Mouse (Mus musculus) T-helper 2 cell (primary cell): ENCODE measurements at regions not wholly inside any gene's neighbourhood (a gene's known extent, or its start where the extent isn't known, plus 50 kb on each side); places are given as distances from the start of the nearest gene placed in this dataset.

Experiments
- in situ Hi-C: fragments of 300-600 bp; cut with MboI, MseI; formaldehyde crosslinking; loops from one replicate; pipeline ENCODE4 v1.15.1; 2025; ENCODE audit warnings: high pct_unique_total_duplicates

- in situ Hi-C loops, result no loop called here
Observed at GRCm38 (mm10) chr17:45292883-45293282, 140.7 kb downstream of the Cdc5l start.

GRCm38 (mm10) chr17:45291052-45291451 lies 142.5 kb downstream of the Cdc5l start:
- in situ Hi-C loops, result no loop called here

- in situ Hi-C loops, result no loop called here
Observed at GRCm38 (mm10) chr17:45285621-45286189, 147.8 kb downstream of the Cdc5l start.

- in situ Hi-C loops, result no loop called here
Observed at GRCm38 (mm10) chr17:45281554-45281953, 152.0 kb downstream of the Cdc5l start.

- in situ Hi-C loops, result no loop called here
Observed at GRCm38 (mm10) chr17:45279811-45280205, 153.7 kb downstream of the Cdc5l start.

- in situ Hi-C loops, result no loop called here
Observed at GRCm38 (mm10) chr17:45279075-45279810, 154.3 kb downstream of the Cdc5l start.

- in situ Hi-C loops, result no loop called here
Observed at GRCm38 (mm10) chr17:45277516-45277915, 156.0 kb downstream of the Cdc5l start.

- in situ Hi-C loops, result no loop called here
Observed at GRCm38 (mm10) chr17:45276686-45277405, 156.7 kb downstream of the Cdc5l start.

- in situ Hi-C loops, result no loop called here
Observed at GRCm38 (mm10) chr17:45274894-45275293, 158.6 kb downstream of the Cdc5l start.

GRCm38 (mm10) chr17:45266776-45267175 lies 166.8 kb downstream of the Cdc5l start:
- in situ Hi-C loops, result no loop called here

GRCm38 (mm10) chr17:45265587-45265986 lies 167.9 kb downstream of the Cdc5l start:
- in situ Hi-C loops, result no loop called here

- in situ Hi-C loops, result no loop called here
Observed at GRCm38 (mm10) chr17:45264434-45264833, 169.1 kb downstream of the Cdc5l start.

GRCm38 (mm10) chr17:45260421-45260820 lies 173.1 kb downstream of the Cdc5l start:
- in situ Hi-C loops, result no loop called here

- in situ Hi-C loops, result no loop called here
Observed at GRCm38 (mm10) chr17:45258007-45258406, 175.5 kb downstream of the Cdc5l start.

GRCm38 (mm10) chr17:45252593-45253230 lies 180.8 kb downstream of the Cdc5l start:
- in situ Hi-C loops, result no loop called here

- in situ Hi-C loops, result no loop called here
Observed at GRCm38 (mm10) chr17:45251034-45251730, 182.4 kb downstream of the Cdc5l start.

GRCm38 (mm10) chr17:45250450-45250849 lies 183.1 kb downstream of the Cdc5l start:
- in situ Hi-C loops, result no loop called here

GRCm38 (mm10) chr17:45247142-45248137 lies 186.1 kb downstream of the Cdc5l start:
- in situ Hi-C loops, result no loop called here

- in situ Hi-C loops, result no loop called here
Observed at GRCm38 (mm10) chr17:45244870-45245269, 188.7 kb downstream of the Cdc5l start.

- in situ Hi-C loops, result no loop called here
Observed at GRCm38 (mm10) chr17:45243103-45243502, 190.4 kb downstream of the Cdc5l start.
